In genomic region chr7:92964754-92965501, GRCm38 (mm10) we compare ENCODE assay signal across 8 mouse cellular contexts.
A peak's percentile ranks its signal among the peaks of the same experiment; 100 is the strongest.
DNase-seq lines count a peak whose midpoint lies in the region; ATAC-seq lines count a peak whose summit lies in the region.

No protein-coding gene starts in this region.

- DNase-seq in gastrocnemius, adult 18-20 months (ENCODE audit: low spot score) = peak; percentile 60
- no peak for DNase-seq in gastrocnemius, postnatal 14 days
- DNase-seq in ovary, postnatal 14 days (ENCODE audit: low spot score) = peak; percentile 45
- no peak for DNase-seq in ovary, adult 18-20 months (ENCODE audit: low spot score)
- DNase-seq in embryo, embryonic 10 days (ENCODE audit: low spot score) = peak; percentile 55
- DNase-seq in adrenal gland, postnatal 14 days = no peak

- no peak overlapping the region for H3K27ac ChIP-seq in kidney, embryonic 16.5 days (ENCODE audit: low read length)
- H3K27ac ChIP-seq in neural tube, embryonic 13.5 days (replicated peaks) = no peak overlapping the region

- 73% methylated on average over 3 of the region's 3 CpGs for WGBS in kidney, embryonic 16.5 days
- WGBS in neural tube, embryonic 13.5 days = 70% methylated on average over 3 of the region's 3 CpGs

- no peak overlapping the region for H3K4me3 ChIP-seq in kidney, embryonic 16.5 days (ENCODE audit: low read length)
- H3K4me3 ChIP-seq in neural tube, embryonic 13.5 days = no peak overlapping the region

- H3K27me3 ChIP-seq in kidney, embryonic 16.5 days (ENCODE audit: insufficient read depth, low read length) = no peaks in the 10 kb centered on the region; the same call in 1 of the 2 replicates
- H3K27me3 ChIP-seq in neural tube, embryonic 13.5 days = no peaks in the 10 kb centered on the region

- no peak overlapping the region for H3K9ac ChIP-seq in kidney, embryonic 16.5 days (replicated peaks; ENCODE audit: low read length)
- H3K9ac ChIP-seq in neural tube, embryonic 13.5 days = no peak overlapping the region

- intact Hi-C loops in gastrocnemius, postnatal 14 days (cut with DNase I; ENCODE audit: low total_unique reads) = loop anchor here (10.0 kb wide), 2 partner anchors 80 to 130 kb away; no protein-coding TSS in a partner anchor

- H3K4me1 ChIP-seq in kidney, embryonic 16.5 days (ENCODE audit: insufficient read depth, low read length) = no peaks in the 10 kb centered on the region
- H3K4me1 ChIP-seq in neural tube, embryonic 13.5 days (replicated peaks) = no peaks in the 10 kb centered on the region

- 0 out of 2 replicates have a peak, but pooled peaks have one; percentile 49 for ATAC-seq in kidney, embryonic 16.5 days (ENCODE audit: low FRiP score, low TSS enrichment)
- ATAC-seq in neural tube, embryonic 13.5 days (ENCODE audit: low read depth) = peak; percentile 61; the same call in 1 of the 2 replicates

- no peak overlapping the region for H3K4me2 ChIP-seq in kidney, embryonic 16.5 days (replicated peaks; ENCODE audit: low read depth, low read length)
- no peak overlapping the region for H3K4me2 ChIP-seq in neural tube, embryonic 13.5 days

- no peaks in the 10 kb centered on the region for H3K9me3 ChIP-seq in kidney, embryonic 16.5 days (ENCODE audit: low read length)
- H3K9me3 ChIP-seq in neural tube, embryonic 13.5 days = no peaks in the 10 kb centered on the region

- no peaks in the 10 kb centered on the region for H3K36me3 ChIP-seq in kidney, embryonic 16.5 days (ENCODE audit: insufficient read depth, low read length)
- H3K36me3 ChIP-seq in neural tube, embryonic 13.5 days = no peaks in the 10 kb centered on the region

Comparison
In these comparisons a context has a peak if more than half of its experiments do, and no peak if none do; other contexts are left out.
1. DNase-seq: peak in gastrocnemius, adult 18-20 months (single experiment), ovary, postnatal 14 days (single experiment) and embryo, embryonic 10 days (single experiment); none in gastrocnemius, postnatal 14 days (single experiment), ovary, adult 18-20 months (single experiment) and adrenal gland, postnatal 14 days (single experiment).